Mouse (Mus musculus) stomach, embryonic 15.5 days (tissue): Measurements from ENCODE around the gene Fam214a. TPM values are rescaled to one million over a fixed set of nuclear protein-coding genes. Genes with fewer than 3 reads are reported as not detected.
A peak's percentile ranks its signal among the peaks of the same experiment; 100 is the strongest.

Experiments used
- ATAC-seq: fragments of 200-750 bp; cut with Nextera tagmentation; 2 replicates; pipeline ENCODE4 v1.8.0; 2017; ENCODE audit warnings: low read depth, moderate number of reproducible peaks, moderate TSS enrichment; ENCODE audit not compliant: insufficient read depth, low FRiP score
- H3K27ac ChIP-seq: fragments of 300-500 bp; sonication (generic); 2 replicates; pipeline ENCODE4 v1.5.1; 2015; ENCODE audit warnings: mild to moderate bottlenecking, inconsistent platforms
- H3K27me3 ChIP-seq: fragments of 300-500 bp; sonication (generic); replicated peaks from 2 replicates; pipeline ENCODE4 v1.6.1; 2015; ENCODE audit warnings: inconsistent platforms
- H3K36me3 ChIP-seq: fragments of 300-500 bp; sonication (generic); 2 replicates; pipeline ENCODE4 v1.6.1; 2015; ENCODE audit warnings: inconsistent platforms
- H3K4me1 ChIP-seq: fragments of 300-500 bp; sonication (generic); 2 replicates; pipeline ENCODE4 v1.6.1; 2015; ENCODE audit warnings: inconsistent platforms
- H3K4me2 ChIP-seq: fragments of 300-500 bp; sonication (generic); 2 replicates; pipeline ENCODE4 v1.6.1; 2015; ENCODE audit warnings: mild to moderate bottlenecking, inconsistent platforms
- H3K4me3 ChIP-seq: fragments of 300-500 bp; sonication (generic); replicated peaks from 2 replicates; pipeline ENCODE4 v1.5.1; 2015; ENCODE audit warnings: inconsistent platforms
- H3K9ac ChIP-seq: fragments of 300-500 bp; sonication (generic); 2 replicates; pipeline ENCODE4 v1.6.1; 2015; ENCODE audit warnings: inconsistent platforms
- H3K9me3 ChIP-seq: fragments of 300-500 bp; sonication (generic); 2 replicates; pipeline ENCODE4 v1.6.1; 2016; ENCODE audit warnings: inconsistent platforms
- WGBS: fragments of 180-500 bp; shearing (Covaris S2); methylation state at CpG from one replicate; pipeline ENCODE4 v1.1.7; 2015; 5-methylcytosine and 5-hydroxymethylcytosine counted together
- polyA plus RNA-seq: library from polyadenylated mRNA; unstranded; fragments of >200 nt; fragmentation: Nextera tagmentation; extraction: Ambion mirVana; gene quantifications from 2 replicates; pipeline ENCODE4 v1.2.1, GENCODE M21; 2015

Gene Fam214a
- polyA plus RNA-seq, 1 experiment from 2014 or later = 9.1 TPM

- H3K27ac ChIP-seq = no peak overlapping the region
- H3K9me3 ChIP-seq = no peaks in the 10 kb centered on the region
- no peaks in the 10 kb centered on the region for H3K36me3 ChIP-seq
- ATAC-seq = no peak
- WGBS = 44% methylated on average over 3 of the region's 3 CpGs
- H3K9ac ChIP-seq = no peak overlapping the region
- H3K4me2 ChIP-seq = no peak overlapping the region
- no peak overlapping the region for H3K4me3 ChIP-seq
- no peaks in the 10 kb centered on the region for H3K4me1 ChIP-seq
- no peaks in the 10 kb centered on the region for H3K27me3 ChIP-seq
Observed at GRCm38 (mm10) chr9:74922884-74923283, 29.8 kb upstream of the Fam214a start.

- H3K36me3 ChIP-seq = no peaks in the 10 kb centered on the region
- WGBS = 88% methylated on average over 6 of the region's 6 CpGs
- no peaks in the 10 kb centered on the region for H3K4me1 ChIP-seq
- H3K9me3 ChIP-seq = no peaks in the 10 kb centered on the region
- H3K4me2 ChIP-seq = no peak overlapping the region
- no peaks in the 10 kb centered on the region for H3K27me3 ChIP-seq
- no peak overlapping the region for H3K9ac ChIP-seq
- ATAC-seq = no peak
- no peak overlapping the region for H3K4me3 ChIP-seq
- no peak overlapping the region for H3K27ac ChIP-seq
Observed at GRCm38 (mm10) chr9:74923291-74923977, 29.2 kb upstream of the Fam214a start.

GRCm38 (mm10) chr9:74925220-74925769, 27.4 kb upstream of the Fam214a start:
- Histone ChIP-seq H3K4me1 (no peaks in the 10 kb centered on the region), H3K4me3 (no peak overlapping the region), H3K27ac (no peak overlapping the region), H3K27me3 (no peaks in the 10 kb centered on the region), H3K9ac (no peak overlapping the region), H3K4me2 (no peak overlapping the region), H3K36me3 (no peaks in the 10 kb centered on the region), H3K9me3 (no peaks in the 10 kb centered on the region)
- no peak for ATAC-seq
- 75% methylated on average over 10 of the region's 10 CpGs for WGBS

GRCm38 (mm10) chr9:74929981-74930423, 22.7 kb upstream of the Fam214a start:
- H3K27ac ChIP-seq = no peak overlapping the region
- H3K36me3 ChIP-seq = no peaks in the 10 kb centered on the region
- 80% methylated on average over 4 of the region's 4 CpGs for WGBS
- no peak overlapping the region for H3K4me2 ChIP-seq
- no peaks in the 10 kb centered on the region for H3K4me1 ChIP-seq
- H3K4me3 ChIP-seq = no peak overlapping the region
- no peaks in the 10 kb centered on the region for H3K9me3 ChIP-seq
- no peaks in the 10 kb centered on the region for H3K27me3 ChIP-seq
- H3K9ac ChIP-seq = no peak overlapping the region
- ATAC-seq = no peak

- Histone ChIP-seq H3K4me1 (no peaks in the 10 kb centered on the region), H3K9me3 (no peaks in the 10 kb centered on the region), H3K4me2 (no peak overlapping the region), H3K27me3 (no peaks in the 10 kb centered on the region), H3K9ac (no peak overlapping the region), H3K36me3 (no peaks in the 10 kb centered on the region), H3K27ac (no peak overlapping the region), H3K4me3 (no peak overlapping the region)
- no peak for ATAC-seq
- WGBS = 80% methylated on average over 5 of the region's 5 CpGs
Observed at GRCm38 (mm10) chr9:74930653-74931052, 22.0 kb upstream of the Fam214a start.

GRCm38 (mm10) chr9:74935289-74935688, 17.4 kb upstream of the Fam214a start:
- H3K4me2 ChIP-seq = no peak overlapping the region
- H3K27ac ChIP-seq = no peak overlapping the region
- H3K36me3 ChIP-seq = no peaks in the 10 kb centered on the region
- no peak overlapping the region for H3K4me3 ChIP-seq
- no peak for ATAC-seq
- H3K9me3 ChIP-seq = no peaks in the 10 kb centered on the region
- 78% methylated on average over 3 of the region's 3 CpGs for WGBS
- H3K4me1 ChIP-seq = no peaks in the 10 kb centered on the region
- H3K27me3 ChIP-seq = no peaks in the 10 kb centered on the region
- H3K9ac ChIP-seq = no peak overlapping the region

GRCm38 (mm10) chr9:74937761-74938160, 14.9 kb upstream of the Fam214a start:
- no peaks in the 10 kb centered on the region for H3K27me3 ChIP-seq
- no peak overlapping the region for H3K27ac ChIP-seq
- no peak for ATAC-seq
- H3K4me1 ChIP-seq = no peaks in the 10 kb centered on the region
- H3K9me3 ChIP-seq = no peaks in the 10 kb centered on the region
- no peak overlapping the region for H3K4me3 ChIP-seq
- no peak overlapping the region for H3K4me2 ChIP-seq
- no peaks in the 10 kb centered on the region for H3K36me3 ChIP-seq
- WGBS = 89% methylated on average over 3 of the region's 3 CpGs
- no peak overlapping the region for H3K9ac ChIP-seq

GRCm38 (mm10) chr9:74938670-74939534, 13.8 kb upstream of the Fam214a start:
- H3K4me3 ChIP-seq = no peak overlapping the region
- no peak overlapping the region for H3K9ac ChIP-seq
- H3K27ac ChIP-seq = no peak overlapping the region
- 65% methylated on average over 12 of the region's 12 CpGs for WGBS
- H3K27me3 ChIP-seq = no peaks in the 10 kb centered on the region
- H3K4me2 ChIP-seq = no peak overlapping the region
- H3K36me3 ChIP-seq = no peaks in the 10 kb centered on the region
- no peaks in the 10 kb centered on the region for H3K9me3 ChIP-seq
- H3K4me1 ChIP-seq = no peaks in the 10 kb centered on the region
- ATAC-seq = peak; percentile 63

GRCm38 (mm10) chr9:74946713-74947402, 5.8 kb upstream of the Fam214a start:
- no peak overlapping the region for H3K27ac ChIP-seq
- no peaks in the 10 kb centered on the region for H3K36me3 ChIP-seq
- no peaks in the 10 kb centered on the region for H3K27me3 ChIP-seq
- H3K4me1 ChIP-seq = no peaks in the 10 kb centered on the region
- H3K4me2 ChIP-seq = no peak overlapping the region
- no peak overlapping the region for H3K9ac ChIP-seq
- ATAC-seq = no peak
- no peak overlapping the region for H3K4me3 ChIP-seq
- no peaks in the 10 kb centered on the region for H3K9me3 ChIP-seq
- 80% methylated on average over 8 of the region's 8 CpGs for WGBS

GRCm38 (mm10) chr9:74951491-74951890, 1.2 kb upstream of the Fam214a start:
- Histone ChIP-seq H3K9ac (no peak overlapping the region), H3K4me3 (no peak overlapping the region), H3K27ac (no peak overlapping the region), H3K4me1 (peaks cover 14% of the 10 kb centered on the region; the same call in 1 of the 2 replicates), H3K27me3 (no peaks in the 10 kb centered on the region), H3K9me3 (no peaks in the 10 kb centered on the region), H3K36me3 (peaks cover 4% of the 10 kb centered on the region; the same call in 1 of the 2 replicates), H3K4me2 (no peak overlapping the region)
- ATAC-seq = no peak
- 32% methylated on average over 3 of the region's 3 CpGs for WGBS

GRCm38 (mm10) chr9:74952106-74952505, 578 bp upstream of the Fam214a start:
- Histone ChIP-seq H3K27me3 (no peaks in the 10 kb centered on the region), H3K36me3 (peaks cover 4% of the 10 kb centered on the region; the same call in 1 of the 2 replicates), H3K4me2 (peak overlapping the region; percentile 87), H3K4me3 (peak overlapping the region; percentile 98), H3K9me3 (no peaks in the 10 kb centered on the region), H3K27ac (peak overlapping the region; percentile 98), H3K9ac (no peak overlapping the region), H3K4me1 (peaks cover 14% of the 10 kb centered on the region; the same call in 1 of the 2 replicates)
- 41% methylated on average over 5 of the region's 5 CpGs for WGBS
- no peak for ATAC-seq
